Mouse (Mus musculus): Measurements from ENCODE around the gene Cryzl2.

GRCm38 (mm10) chr1:157409648-157410047, 48.7 kb upstream of the Cryzl2 start:
- TF ChIP-seq CTCF (conservative IDR thresholded peaks at IDR 0.05; ENCODE audit: low read length) (no peak), NANOG (IDR thresholded peaks at IDR 0.05; ENCODE audit: borderline replicate concordance, low read length) (no peak)
